Mouse (Mus musculus) ES-E14 (cell line): ENCODE results near the gene Tmem120b.

ENCODE experiments used
- CHD2 ChIP-seq: IDR thresholded peaks from 2 replicates; pipeline ENCODE4 v1.6.1; 2014; ENCODE audit warnings: mild to moderate bottlenecking, low read depth, low read length, inconsistent platforms
- MAFK ChIP-seq: IDR thresholded peaks from 2 replicates; pipeline ENCODE4 v1.6.1; 2014; ENCODE audit warnings: mild to moderate bottlenecking, low read depth, low read length, inconsistent platforms; ENCODE audit not compliant: insufficient read depth
- ZC3H11A ChIP-seq: IDR thresholded peaks from 2 replicates; pipeline ENCODE4 v1.6.1; 2012; ENCODE audit warnings: low read depth, mild to moderate bottlenecking, inconsistent platforms, low read length, borderline replicate concordance

GRCm38 (mm10) chr5:123035089-123035488, 33.1 kb upstream of the Tmem120b start:
- TF ChIP-seq MAFK: no peak
- TF ChIP-seq CHD2: no peak
- TF ChIP-seq ZC3H11A: no peak
